Mouse (Mus musculus) limb, embryonic 10.5 days (tissue): ENCODE data around the gene Bend3. TPM values are rescaled to one million over a fixed set of nuclear protein-coding genes. Genes with fewer than 3 reads are reported as not detected.
A peak's percentile ranks its signal among the peaks of the same experiment; 100 is the strongest.

Experiments used
- DNase-seq: peaks from one replicate; pipeline ENCODE4 v3.0.0-alpha.2; 2017; ENCODE audit warnings: low spot score
- H3K27ac ChIP-seq: fragments of 300-500 bp; sonication (generic); 2 replicates; pipeline ENCODE4 v1.5.1; 2016; ENCODE audit warnings: mild to moderate bottlenecking
- H3K27me3 ChIP-seq: fragments of 300-500 bp; sonication (generic); 2 replicates; pipeline ENCODE4 v1.6.1; 2016; ENCODE audit warnings: low read depth, mild to moderate bottlenecking; ENCODE audit not compliant: poor library complexity, severe bottlenecking
- H3K36me3 ChIP-seq: fragments of 300-500 bp; sonication (generic); 2 replicates; pipeline ENCODE4 v1.6.1; 2016; ENCODE audit warnings: mild to moderate bottlenecking, moderate library complexity
- H3K4me1 ChIP-seq: fragments of 300-500 bp; sonication (generic); 2 replicates; pipeline ENCODE4 v1.6.1; 2016
- H3K4me3 ChIP-seq: fragments of 300-500 bp; sonication (generic); 2 replicates; pipeline ENCODE4 v1.5.1; 2016; ENCODE audit warnings: mild to moderate bottlenecking, moderate library complexity
- H3K9me3 ChIP-seq: fragments of 300-500 bp; sonication (generic); replicated peaks from 2 replicates; pipeline ENCODE4 v1.6.1; 2016; ENCODE audit warnings: mild to moderate bottlenecking
- WGBS: fragments of 180-500 bp; shearing (Covaris S2); methylation state at CpG from one replicate; pipeline ENCODE4 v1.1.7; 2016; 5-methylcytosine and 5-hydroxymethylcytosine counted together
- polyA plus RNA-seq: library from polyadenylated mRNA; unstranded; fragments of >200 nt; fragmentation: Nextera tagmentation; extraction: Ambion mirVana; gene quantifications from 2 replicates; pipeline ENCODE4 v1.2.1, GENCODE M21; 2016

Gene Bend3
- polyA plus RNA-seq, 1 experiment from 2014 or later: 10.6 TPM

GRCm38 (mm10) chr10:43483426-43483995, 4.9 kb downstream of the Bend3 start:
- peaks cover 50% of the 10 kb centered on the region for H3K4me1 ChIP-seq
- DNase-seq: no peak

GRCm38 (mm10) chr10:43485751-43486268, 7.2 kb downstream of the Bend3 start:
- peaks cover 12% of the 10 kb centered on the region for H3K36me3 ChIP-seq
- no peaks in the 10 kb centered on the region for H3K9me3 ChIP-seq
- H3K27ac ChIP-seq: no peak overlapping the region
- H3K27me3 ChIP-seq: no peaks in the 10 kb centered on the region
- 80% methylated on average over 6 of the region's 6 CpGs for WGBS
- no peak for DNase-seq
- H3K4me1 ChIP-seq: peaks cover 65% of the 10 kb centered on the region
- H3K4me3 ChIP-seq: no peak overlapping the region

More at GRCm38 (mm10) chr10:43483426-43483995, 4.9 kb downstream of the Bend3 start:
- H3K9me3 ChIP-seq: no peaks in the 10 kb centered on the region
- H3K27me3 ChIP-seq: no peaks in the 10 kb centered on the region
- peaks cover 12% of the 10 kb centered on the region for H3K36me3 ChIP-seq
- peak overlapping the region; percentile 65 for H3K27ac ChIP-seq
- WGBS: 40% methylated on average over 9 of the region's 9 CpGs
- peak overlapping the region; percentile 9; the same call in 1 of the 2 replicates for H3K4me3 ChIP-seq

DNA sequence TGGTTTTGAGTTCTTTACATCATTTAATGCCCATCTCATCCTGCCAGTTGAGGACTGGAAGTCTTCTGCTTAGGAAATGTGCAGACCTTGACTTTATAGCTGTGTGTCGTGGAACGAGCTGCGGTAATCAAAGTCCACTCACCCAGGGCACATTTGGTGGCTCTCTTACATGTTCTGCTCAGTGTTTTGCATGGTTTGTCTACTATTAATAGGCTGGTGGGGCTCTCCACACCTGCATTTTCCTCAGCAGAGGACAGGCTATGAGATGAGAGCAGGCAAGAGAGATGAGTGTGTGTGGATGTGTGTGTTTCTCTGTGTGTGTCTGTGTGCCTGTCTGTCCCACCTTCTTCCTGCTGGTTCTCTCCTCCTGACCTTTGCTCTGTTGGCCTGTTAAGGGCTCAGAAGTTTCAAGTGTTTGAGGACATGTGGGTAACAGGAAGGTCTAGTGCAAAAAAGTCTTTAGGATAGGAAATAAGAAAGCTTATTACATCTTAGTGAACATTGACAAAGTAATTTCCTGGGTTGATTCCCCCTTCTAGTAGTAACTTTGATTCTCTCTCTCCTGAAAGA, 8.9 kb downstream of the Bend3 start:
- Histone ChIP-seq H3K9me3 (no peaks in the 10 kb centered on the region), H3K4me1 (peaks cover 49% of the 10 kb centered on the region), H3K27me3 (no peaks in the 10 kb centered on the region), H3K4me3 (no peak overlapping the region), H3K27ac (no peak overlapping the region), H3K36me3 (peaks cover 13% of the 10 kb centered on the region)
- no peak for DNase-seq
- 73% methylated on average over 3 of the region's 3 CpGs for WGBS

DNA sequence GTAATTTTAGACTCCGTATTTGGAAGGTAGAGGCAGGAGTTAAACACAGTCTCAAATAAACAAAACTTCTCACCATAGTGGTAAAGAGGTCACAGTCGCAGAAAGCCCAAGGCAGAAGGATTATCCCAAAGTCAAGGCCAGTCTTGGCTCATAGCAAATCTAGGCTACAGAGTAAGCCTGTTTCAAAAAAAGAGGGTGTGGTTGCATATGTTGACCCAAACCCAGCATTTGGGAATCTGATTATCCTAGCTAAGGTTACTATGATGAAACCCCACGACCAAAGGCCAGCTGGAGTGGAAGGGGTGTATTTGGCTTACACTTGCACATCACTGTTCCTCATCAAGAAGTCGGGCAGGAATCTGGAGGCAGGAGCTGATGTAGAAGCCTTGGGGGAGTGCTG, 9.6 kb downstream of the Bend3 start:
- no peaks in the 10 kb centered on the region for H3K27me3 ChIP-seq
- 82% methylated on average over 4 of the region's 4 CpGs for WGBS
- H3K36me3 ChIP-seq: peaks cover 19% of the 10 kb centered on the region
- H3K27ac ChIP-seq: no peak overlapping the region
- no peak for DNase-seq
- H3K9me3 ChIP-seq: no peaks in the 10 kb centered on the region
- no peak overlapping the region for H3K4me3 ChIP-seq
- peaks cover 42% of the 10 kb centered on the region for H3K4me1 ChIP-seq

DNA sequence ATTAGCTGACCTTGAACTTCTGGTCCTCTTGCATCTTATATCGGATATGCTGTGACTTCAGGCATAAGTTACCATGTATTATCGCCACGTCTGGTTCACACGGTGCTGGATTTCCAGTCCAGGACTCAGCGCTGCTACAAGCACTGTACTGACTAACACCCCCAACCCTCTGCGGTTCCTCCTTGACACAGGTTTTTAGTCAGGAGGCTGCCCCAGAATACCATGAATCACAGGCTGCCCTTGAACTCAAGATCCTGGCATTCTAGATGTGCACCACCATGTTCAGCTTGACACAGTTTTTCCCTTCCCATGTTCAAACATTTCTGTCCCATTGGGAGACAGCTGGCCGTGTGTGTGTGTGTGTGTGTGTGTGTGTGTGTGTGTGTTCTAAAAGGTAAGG, 10.5 kb downstream of the Bend3 start:
- H3K27ac ChIP-seq: no peak overlapping the region
- peaks cover 24% of the 10 kb centered on the region for H3K36me3 ChIP-seq
- H3K9me3 ChIP-seq: no peaks in the 10 kb centered on the region
- DNase-seq: no peak
- 82% methylated on average over 7 of the region's 7 CpGs for WGBS
- no peaks in the 10 kb centered on the region for H3K27me3 ChIP-seq
- peaks cover 36% of the 10 kb centered on the region for H3K4me1 ChIP-seq
- no peak overlapping the region for H3K4me3 ChIP-seq

- Histone ChIP-seq H3K4me1 (peaks cover 36% of the 10 kb centered on the region), H3K27ac (peak overlapping the region; percentile 32; the same call in 1 of the 2 replicates), H3K9me3 (no peaks in the 10 kb centered on the region), H3K36me3 (peaks cover 28% of the 10 kb centered on the region), H3K27me3 (no peaks in the 10 kb centered on the region), H3K4me3 (no peak overlapping the region)
- WGBS: 12% methylated on average over 6 of the region's 6 CpGs
- DNase-seq: no peak
Measured at GRCm38 (mm10) chr10:43489550-43489949, 10.9 kb downstream of the Bend3 start.

- Histone ChIP-seq H3K36me3 (peaks cover 33% of the 10 kb centered on the region), H3K9me3 (no peaks in the 10 kb centered on the region), H3K4me1 (peaks cover 36% of the 10 kb centered on the region), H3K27me3 (no peaks in the 10 kb centered on the region), H3K27ac (peak overlapping the region; percentile 32; the same call in 1 of the 2 replicates), H3K4me3 (no peak overlapping the region)
- WGBS: 69% methylated on average over 8 of the region's 8 CpGs
- no peak for DNase-seq
Measured at GRCm38 (mm10) chr10:43490034-43490433, 11.4 kb downstream of the Bend3 start.

GRCm38 (mm10) chr10:43490846-43491245, 12.2 kb downstream of the Bend3 start:
- Histone ChIP-seq H3K4me3 (no peak overlapping the region), H3K27me3 (no peaks in the 10 kb centered on the region), H3K27ac (no peak overlapping the region)

DNA sequence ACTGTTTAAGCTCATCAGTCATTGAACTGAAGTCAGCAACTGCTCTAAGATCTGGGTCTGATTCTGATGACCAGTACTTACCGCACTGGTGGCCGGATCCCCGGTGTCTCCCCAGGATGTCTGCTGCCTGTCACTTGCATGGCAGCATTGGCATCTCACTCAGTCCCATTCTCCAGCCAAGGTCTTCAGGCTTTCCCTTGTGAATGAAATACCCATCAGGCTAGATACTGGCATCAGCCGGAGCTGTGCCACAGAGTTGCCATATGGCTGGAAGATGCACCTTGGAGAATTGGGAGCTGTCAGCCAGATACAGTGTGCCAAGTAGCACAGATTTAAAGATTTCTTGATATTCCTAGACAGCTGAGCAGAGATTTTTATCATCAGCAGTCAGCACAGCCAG, 24.0 kb downstream of the Bend3 start:
- Histone ChIP-seq H3K27ac (no peak overlapping the region), H3K9me3 (no peaks in the 10 kb centered on the region), H3K4me3 (no peak overlapping the region), H3K27me3 (no peaks in the 10 kb centered on the region), H3K36me3 (peaks cover 98% of the 10 kb centered on the region), H3K4me1 (no peaks in the 10 kb centered on the region)
- DNase-seq: no peak
- 98% methylated on average over 4 of the region's 4 CpGs for WGBS

More at GRCm38 (mm10) chr10:43490846-43491245, 12.2 kb downstream of the Bend3 start:
- Histone ChIP-seq H3K9me3 (no peaks in the 10 kb centered on the region), H3K36me3 (peaks cover 36% of the 10 kb centered on the region), H3K4me1 (peaks cover 36% of the 10 kb centered on the region)
- no peak for DNase-seq
- WGBS: 84% methylated on average over 5 of the region's 5 CpGs

DNA sequence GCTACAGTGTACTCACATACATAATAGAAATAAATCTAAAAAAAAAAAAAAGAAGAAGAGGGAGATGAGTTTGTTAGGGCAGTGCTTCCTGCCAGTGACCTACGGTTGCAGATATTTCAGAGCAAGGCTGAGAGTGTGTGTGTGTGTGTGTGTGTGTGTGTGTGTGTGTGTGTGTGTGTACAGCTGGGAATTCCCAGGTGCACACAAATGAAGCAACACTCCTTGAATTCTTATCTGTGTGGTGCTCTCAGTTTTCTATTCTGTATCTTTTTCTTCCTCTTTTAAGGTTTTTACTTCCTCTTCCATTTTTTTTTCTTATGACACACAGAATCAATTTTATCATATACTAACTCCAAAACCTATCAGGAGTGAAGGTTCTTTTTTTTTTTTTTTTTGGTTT, 25.7 kb downstream of the Bend3 start:
- Histone ChIP-seq H3K36me3 (peaks cover 94% of the 10 kb centered on the region), H3K4me3 (no peak overlapping the region), H3K4me1 (no peaks in the 10 kb centered on the region), H3K27ac (no peak overlapping the region), H3K9me3 (no peaks in the 10 kb centered on the region), H3K27me3 (no peaks in the 10 kb centered on the region)
- no peak for DNase-seq
- WGBS: 75% methylated on average over 1 of the region's 1 CpGs

GRCm38 (mm10) chr10:43507051-43507450, 28.4 kb downstream of the Bend3 start:
- H3K4me3 ChIP-seq: no peak overlapping the region
- H3K9me3 ChIP-seq: no peaks in the 10 kb centered on the region
- no peak for DNase-seq
- peaks cover 94% of the 10 kb centered on the region for H3K36me3 ChIP-seq
- no peaks in the 10 kb centered on the region for H3K4me1 ChIP-seq
- WGBS: 84% methylated on average over 4 of the region's 4 CpGs
- no peak overlapping the region for H3K27ac ChIP-seq
- H3K27me3 ChIP-seq: no peaks in the 10 kb centered on the region

GRCm38 (mm10) chr10:43509228-43509627, 30.6 kb downstream of the Bend3 start:
- Histone ChIP-seq H3K27ac (no peak overlapping the region), H3K27me3 (no peaks in the 10 kb centered on the region), H3K4me1 (no peaks in the 10 kb centered on the region), H3K36me3 (peaks cover 94% of the 10 kb centered on the region), H3K9me3 (no peaks in the 10 kb centered on the region), H3K4me3 (no peak overlapping the region)
- DNase-seq: no peak
- 95% methylated on average over 7 of the region's 7 CpGs for WGBS

DNA sequence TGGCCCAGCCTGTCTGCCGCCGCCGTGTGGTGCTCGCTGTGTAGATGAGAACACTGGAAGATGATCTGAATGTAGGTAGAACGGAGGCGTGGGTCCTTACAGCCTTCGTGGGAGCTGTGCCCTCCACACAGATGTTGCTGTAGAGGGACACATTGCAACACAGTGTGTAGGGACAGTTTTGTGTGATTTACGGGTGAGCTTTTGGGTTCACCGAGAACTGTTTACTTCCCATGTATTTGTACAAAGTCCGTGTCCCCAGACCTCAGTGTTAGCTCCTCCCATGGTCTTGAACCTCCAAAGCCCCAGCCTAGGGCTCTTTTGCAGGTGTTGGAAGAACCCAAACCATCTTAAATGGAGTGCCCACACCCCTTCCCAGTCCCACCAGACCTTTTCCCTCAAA, 34.3 kb downstream of the Bend3 start:
- 93% methylated on average over 10 of the region's 10 CpGs for WGBS
- Histone ChIP-seq H3K4me1 (0 out of 2 replicates have a peak, but pooled peaks cover 4% of the 10 kb centered on the region), H3K27ac (no peak overlapping the region), H3K27me3 (no peaks in the 10 kb centered on the region), H3K9me3 (no peaks in the 10 kb centered on the region), H3K36me3 (peaks cover 80% of the 10 kb centered on the region), H3K4me3 (no peak overlapping the region)
- DNase-seq: no peak
